Mouse (Mus musculus) heart, postnatal 36 days (tissue): Measurements from ENCODE around the gene Slc22a2. TPM values are rescaled to one million over a fixed set of nuclear protein-coding genes. Genes with fewer than 3 reads are reported as not detected.

Experiments
- DNase-seq, 2 experiments: peaks; one replicate each; pipeline ENCODE4 v3.0.0; 2021 to 2022
- intact Hi-C: fragments of 180-260 bp; cut with DNase I; formaldehyde crosslinking; loops from one replicate; pipeline ENCODE4 v1.15.1; 2025
- total RNA-seq, 2 experiments: library from RNA; stranded (reverse); gene quantifications; 2 replicates each; pipeline ENCODE4 v1.2.3; 2021

Gene Slc22a2
- total RNA-seq, 2 experiments from 2014 or later = not detected

DNA sequence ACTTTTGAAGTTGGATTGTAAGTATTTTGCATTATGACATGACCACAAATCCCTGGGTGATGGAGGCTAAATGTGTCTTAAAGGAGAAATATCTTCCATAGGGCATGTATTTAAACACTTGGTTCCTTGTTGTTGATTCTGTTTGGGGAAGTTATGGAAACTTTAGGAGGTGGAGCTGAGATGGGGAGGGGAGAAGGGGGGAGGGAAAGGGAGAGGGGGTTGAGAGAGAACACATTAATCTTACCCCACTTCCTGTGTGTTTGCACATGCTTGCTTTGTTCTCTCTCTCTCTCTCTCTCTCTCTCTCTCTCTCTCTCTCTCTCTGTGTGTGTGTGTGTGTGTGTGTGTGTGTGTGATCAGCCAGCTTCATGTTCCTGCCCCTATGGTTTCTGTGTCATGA lies 93.2 kb downstream of the Slc22a2 start:
- DNase-seq = no peak
- intact Hi-C loops = no loop called here

Other genes with a start within 250 kb of the Slc22a2 start
- not detected for gene Plg, start 205.5 kb upstream of the Slc22a2 start, total RNA-seq
- 1 to 10 TPM; 7.0 to 8.9 TPM for gene Slc22a3, start 76.4 kb upstream of the Slc22a2 start, total RNA-seq
- gene Slc22a1, start 91.7 kb downstream of the Slc22a2 start, total RNA-seq = 10 to 100 TPM in 1 of 2 experiments, 1 to 10 TPM in 1; 7.1 to 10.6 TPM
- gene Igf2r, start 185.5 kb downstream of the Slc22a2 start, total RNA-seq = 100 to 1,000 TPM; 109 to 113 TPM